Mouse (Mus musculus) lung, adult 2 months (tissue): ENCODE measurements around the gene Asb16.

Experiments
- CTCF ChIP-seq: fragments of 200-500 bp; IDR thresholded peaks from 2 replicates; pipeline ENCODE4 v1.5.1; 2011; ENCODE audit warnings: mild to moderate bottlenecking, low read length, control low read depth; ENCODE audit not compliant: insufficient read depth
- POLR2A ChIP-seq: fragments of 200-500 bp; IDR thresholded peaks from 2 replicates; pipeline ENCODE4 v1.6.1; 2011; ENCODE audit warnings: low read depth, mild to moderate bottlenecking, control low read depth, low read length, borderline replicate concordance; ENCODE audit errors: extremely low read depth

DNA sequence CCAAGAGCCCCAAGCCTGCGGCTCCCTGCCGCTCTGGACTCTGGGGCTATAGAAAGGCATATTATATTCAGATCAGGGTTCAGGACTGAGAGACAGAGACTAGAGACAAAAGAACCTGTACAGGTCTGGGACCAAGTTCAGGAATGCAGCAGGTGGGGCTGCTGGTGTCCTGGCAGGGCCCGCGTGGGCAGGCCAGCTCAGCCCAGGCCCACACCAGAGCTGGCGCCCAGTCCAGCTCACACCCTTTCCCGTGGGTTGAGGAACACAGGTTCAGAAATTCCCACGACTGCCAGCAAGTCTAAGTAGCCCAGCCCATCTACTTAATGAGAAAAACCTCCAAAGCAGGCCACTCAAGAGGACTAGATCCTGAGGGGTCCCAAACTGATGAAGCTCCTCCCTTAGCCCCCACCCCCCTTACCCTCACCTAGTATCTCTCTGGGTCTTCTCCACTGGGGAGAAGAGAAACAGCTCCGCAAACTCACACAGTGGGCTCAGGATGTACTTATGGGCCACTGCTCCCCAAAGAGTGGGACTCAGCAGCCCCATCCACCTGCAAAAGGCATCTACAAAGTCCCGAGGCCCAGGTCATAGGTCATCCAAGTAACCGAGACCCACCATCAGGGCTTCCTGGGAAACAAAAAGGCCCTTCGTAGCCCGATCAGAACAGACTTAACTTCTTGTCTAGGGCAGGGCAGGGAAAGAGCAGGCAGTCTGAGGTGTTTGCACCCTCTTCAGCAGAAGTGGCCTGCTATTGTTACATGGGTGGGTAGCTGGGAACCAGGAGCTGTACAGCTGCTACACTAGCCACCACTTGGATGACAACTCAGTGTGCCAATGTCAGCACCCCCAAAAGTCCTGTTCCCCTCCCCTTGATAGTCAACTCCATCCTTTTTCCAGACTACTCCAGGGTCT is 42.2 kb upstream of the Asb16 start:
- TF ChIP-seq POLR2A (no peak), CTCF (no peak)
